Mouse (Mus musculus) heart, adult 11 months (tissue): ENCODE data around the gene Cpne2.

ENCODE experiments used
- DNase-seq: peaks from one replicate; pipeline ENCODE4 v3.0.0; 2022

Gene Cpne2

GRCm38 (mm10) chr8:94537456-94537855, 4.7 kb downstream of the Cpne2 start:
- DNase-seq: peak; percentile 95

- no peak for DNase-seq
These were observed 7.2 kb downstream of the Cpne2 start for GRCm38 (mm10) chr8:94540025-94540424.

GRCm38 (mm10) chr8:94540889-94541795, 8.4 kb downstream of the Cpne2 start:
- no peak for DNase-seq

- DNase-seq: no peak
These were observed 11.2 kb downstream of the Cpne2 start for GRCm38 (mm10) chr8:94543981-94544380.

- DNase-seq: no peak
These were observed 16.3 kb downstream of the Cpne2 start for GRCm38 (mm10) chr8:94549041-94549440.

DNA sequence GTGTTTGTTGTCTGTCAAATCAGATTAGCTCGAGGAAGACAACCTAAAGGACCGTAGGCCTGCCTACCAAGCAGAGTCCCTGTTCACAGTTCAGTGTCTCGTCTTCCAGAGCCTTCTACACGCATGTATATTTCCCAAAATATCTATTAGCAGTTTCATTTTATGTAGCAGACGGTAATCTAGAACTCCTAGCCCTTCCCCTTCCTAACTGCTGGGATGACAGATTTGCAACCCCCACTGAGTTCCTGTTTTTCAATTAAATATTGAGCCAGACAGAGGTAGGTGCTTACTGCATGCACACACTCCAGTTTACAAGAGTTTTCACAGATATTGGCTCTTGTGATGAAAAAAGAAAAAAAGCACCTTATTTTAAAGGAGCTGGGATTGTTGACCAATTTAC, 16.7 kb downstream of the Cpne2 start:
- DNase-seq: no peak

GRCm38 (mm10) chr8:94549998-94550397, 17.2 kb downstream of the Cpne2 start:
- peak; percentile 96 for DNase-seq

- peak; percentile 94 for DNase-seq
These were observed 19.0 kb downstream of the Cpne2 start for GRCm38 (mm10) chr8:94551471-94552422.

DNA sequence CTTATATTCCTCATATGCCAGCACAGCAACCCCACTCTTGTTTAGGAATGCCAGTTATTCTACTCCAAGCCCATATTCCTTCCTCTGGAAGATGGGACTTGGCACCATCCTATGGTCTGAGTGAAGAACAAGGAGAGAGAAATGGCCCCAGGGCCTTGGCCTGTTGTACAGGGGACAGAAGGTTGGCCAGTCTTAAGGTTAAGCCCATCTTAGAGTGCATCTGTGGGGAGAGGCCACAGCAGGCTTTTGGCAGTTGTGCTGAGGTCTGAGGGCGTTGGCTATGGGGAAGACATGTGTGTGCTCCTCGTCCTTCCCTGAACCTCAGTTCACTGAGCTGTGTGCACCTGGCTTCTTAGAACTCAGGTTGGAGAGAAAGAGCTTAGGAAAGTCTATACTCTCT, 19.9 kb downstream of the Cpne2 start:
- DNase-seq: no peak

GRCm38 (mm10) chr8:94557281-94557680, 24.5 kb downstream of the Cpne2 start:
- DNase-seq: no peak

GRCm38 (mm10) chr8:94561256-94561655, 28.5 kb downstream of the Cpne2 start:
- no peak for DNase-seq

- no peak for DNase-seq
These were observed 31.6 kb downstream of the Cpne2 start for GRCm38 (mm10) chr8:94564421-94564820.

DNA sequence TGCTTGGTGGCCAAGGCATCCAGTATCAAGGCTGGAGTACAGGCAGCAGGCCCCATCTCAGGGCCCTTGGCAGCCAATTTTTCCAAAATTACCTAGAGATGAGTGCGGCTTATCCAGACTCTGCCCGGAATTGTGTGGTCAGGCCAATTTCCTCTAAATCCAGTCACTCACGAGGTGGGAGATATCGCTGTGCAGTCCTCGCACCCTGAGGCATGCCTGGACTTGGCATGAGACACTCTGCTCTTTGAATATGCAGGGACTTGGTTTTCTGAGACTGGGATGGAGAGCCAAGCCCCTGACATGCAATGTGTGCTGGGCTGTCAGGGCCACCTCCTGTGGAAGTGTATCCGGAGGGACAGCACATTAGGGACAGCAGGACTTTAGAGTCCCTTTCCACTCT, 33.2 kb downstream of the Cpne2 start:
- DNase-seq: no peak

DNA sequence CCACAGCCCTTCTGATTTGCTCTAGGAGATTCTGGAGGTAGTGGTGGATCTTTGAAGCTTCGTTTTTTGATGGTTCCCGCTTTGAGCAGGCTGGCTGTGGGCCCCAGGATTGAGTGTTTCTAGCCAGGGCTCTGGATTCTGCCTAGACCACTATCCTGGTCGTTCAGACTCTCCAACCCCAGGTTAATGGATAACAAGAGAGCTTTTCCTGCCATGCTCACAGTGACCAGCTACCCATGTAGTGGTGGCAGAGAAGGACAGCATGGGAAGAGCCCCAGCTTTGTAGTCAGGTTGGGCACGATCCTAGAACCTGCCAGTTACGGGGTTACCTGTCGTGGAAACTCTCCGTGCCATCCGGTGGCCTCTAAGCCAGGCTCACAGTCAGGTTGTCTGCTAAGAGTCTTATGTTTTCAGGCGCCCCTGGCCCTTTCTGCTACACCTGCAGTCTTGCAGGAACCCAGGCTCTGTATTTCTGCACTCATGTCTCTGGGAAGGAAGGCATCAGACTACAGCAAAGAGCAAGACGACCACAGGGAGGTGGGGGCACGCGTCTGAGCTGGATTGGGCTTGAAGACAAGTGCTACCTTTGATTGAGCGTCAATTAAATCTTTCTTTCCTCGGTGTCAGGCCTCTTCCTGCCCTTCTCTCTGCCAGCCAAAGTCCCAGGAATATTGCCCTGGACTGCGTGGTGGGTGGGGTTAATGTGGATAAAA, 33.8 kb downstream of the Cpne2 start:
- no peak for DNase-seq

DNA sequence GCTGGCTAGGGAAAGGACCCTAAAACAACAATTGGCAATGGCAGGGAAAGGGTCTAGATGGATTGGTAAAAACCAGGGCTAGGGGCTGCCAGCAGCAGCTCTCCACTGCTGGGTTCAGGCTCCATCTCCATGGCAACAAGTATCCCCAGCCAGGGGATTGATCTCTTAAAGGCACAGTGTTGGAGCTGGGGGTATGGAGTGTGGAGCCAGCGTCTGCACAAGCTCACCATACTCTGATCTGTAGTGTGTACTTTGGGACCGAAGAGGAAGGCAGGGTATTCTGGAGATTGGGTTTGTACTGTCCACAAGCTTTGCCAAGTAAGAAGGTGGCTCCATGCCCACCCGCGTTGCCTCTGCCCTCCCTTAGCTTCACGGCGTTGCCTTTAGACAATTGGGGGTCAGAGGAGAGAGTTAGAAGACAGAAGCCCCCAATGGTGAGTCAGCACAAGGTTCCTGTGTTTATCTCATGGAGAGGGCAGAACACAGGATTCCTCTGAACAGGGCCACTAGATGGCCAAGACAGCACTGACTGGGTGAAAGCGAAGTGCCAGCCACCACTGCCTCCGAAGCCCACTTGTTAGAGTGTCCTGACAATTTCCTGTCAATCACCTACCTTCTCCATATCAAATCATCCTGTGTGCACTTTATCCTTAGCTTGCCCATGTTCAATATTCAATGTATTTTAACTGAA, 34.5 kb downstream of the Cpne2 start:
- no peak for DNase-seq

DNA sequence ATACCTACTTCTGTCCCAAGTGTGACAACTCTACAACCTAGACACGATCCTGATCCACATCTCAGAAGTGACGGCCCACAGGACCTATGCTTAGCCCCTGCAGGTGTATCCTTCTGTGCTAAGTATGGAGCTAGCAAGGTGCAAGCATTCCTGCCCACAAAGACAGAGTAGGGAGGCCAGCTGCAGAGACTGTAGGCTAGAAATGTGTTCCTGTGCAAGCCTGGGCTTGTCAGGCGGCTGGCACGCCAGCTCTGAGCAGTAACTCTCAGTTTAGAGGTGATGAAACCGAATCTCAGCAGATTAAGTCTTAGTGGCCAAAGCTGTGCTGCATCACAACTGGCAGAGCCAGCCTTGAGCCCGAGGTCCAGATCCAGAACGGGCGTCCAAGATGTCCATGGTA, 35.3 kb downstream of the Cpne2 start:
- DNase-seq: no peak

DNA sequence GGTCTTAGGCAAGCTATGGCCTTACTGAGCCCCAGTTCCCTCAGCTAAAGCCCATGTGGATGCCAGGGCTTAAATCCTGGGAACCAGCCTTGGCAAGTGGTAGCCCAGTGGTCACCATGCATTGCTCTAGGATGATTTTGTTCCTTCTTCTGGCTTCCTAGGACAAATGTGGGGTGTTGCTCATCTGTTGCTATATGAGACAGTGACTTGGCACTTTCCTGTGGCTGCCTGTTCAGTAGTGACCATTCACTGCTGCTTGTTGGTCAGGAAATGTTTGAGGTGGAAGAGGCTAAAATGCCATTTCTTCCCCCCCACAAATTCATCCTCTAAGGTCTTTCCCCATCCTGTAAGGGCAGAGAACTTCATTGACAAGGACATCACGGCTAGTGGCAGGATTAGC, 36.6 kb downstream of the Cpne2 start:
- no peak for DNase-seq

DNA sequence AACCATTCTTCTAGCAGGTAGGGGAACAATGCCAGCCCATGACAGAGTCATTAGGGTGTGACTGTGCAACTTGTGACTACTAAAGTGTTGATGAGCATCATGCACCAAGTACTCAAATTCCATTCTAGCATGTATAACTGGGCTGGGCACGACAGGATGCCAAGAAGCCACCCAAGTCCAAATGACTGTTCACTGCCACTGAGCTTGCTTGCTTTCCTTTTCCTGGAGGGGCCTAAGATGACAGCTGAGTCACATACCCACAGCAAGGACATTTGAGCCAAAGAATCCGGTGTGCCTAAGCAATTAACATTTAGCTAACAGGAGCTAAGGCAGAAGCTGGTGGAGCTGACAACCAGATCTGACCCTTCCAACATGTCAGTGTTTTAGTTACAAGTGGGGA, 39.1 kb downstream of the Cpne2 start:
- DNase-seq: no peak

DNA sequence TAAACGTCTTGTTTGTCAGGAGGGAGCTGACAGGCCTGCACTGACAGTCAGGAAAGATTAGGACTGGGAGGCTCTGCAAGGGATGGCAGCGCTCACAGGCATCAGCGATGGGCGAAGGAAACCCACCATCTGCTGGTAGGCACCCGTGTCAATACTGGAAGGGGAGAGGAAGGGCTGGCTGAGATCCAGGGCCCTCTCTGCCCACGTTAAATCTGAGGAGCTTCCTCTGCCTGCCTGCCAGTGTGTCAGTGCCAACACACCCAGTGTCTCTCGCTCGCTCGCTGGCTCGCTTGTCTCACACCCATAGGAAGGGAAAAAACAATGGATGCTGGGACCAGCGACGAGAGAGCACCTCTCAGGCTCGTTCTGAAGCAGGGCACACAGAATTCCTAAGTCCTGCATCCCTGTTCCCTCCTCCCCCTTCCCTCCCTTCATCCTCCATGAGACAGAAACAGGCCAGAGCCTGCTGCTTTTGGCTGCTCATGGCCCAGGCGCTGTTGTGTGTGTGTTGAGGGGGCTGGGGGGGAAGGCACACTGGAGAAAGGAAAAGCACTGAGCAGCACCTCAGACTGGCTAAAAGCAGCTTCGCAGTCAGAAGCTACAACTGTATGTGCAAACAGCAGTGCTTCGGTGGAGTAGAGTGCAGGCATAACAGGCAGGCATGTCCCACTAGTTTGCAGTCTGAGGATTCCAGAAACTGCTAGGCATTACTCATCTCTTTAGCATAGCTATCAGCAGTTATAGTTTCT, 41.5 kb downstream of the Cpne2 start:
- DNase-seq: no peak

DNA sequence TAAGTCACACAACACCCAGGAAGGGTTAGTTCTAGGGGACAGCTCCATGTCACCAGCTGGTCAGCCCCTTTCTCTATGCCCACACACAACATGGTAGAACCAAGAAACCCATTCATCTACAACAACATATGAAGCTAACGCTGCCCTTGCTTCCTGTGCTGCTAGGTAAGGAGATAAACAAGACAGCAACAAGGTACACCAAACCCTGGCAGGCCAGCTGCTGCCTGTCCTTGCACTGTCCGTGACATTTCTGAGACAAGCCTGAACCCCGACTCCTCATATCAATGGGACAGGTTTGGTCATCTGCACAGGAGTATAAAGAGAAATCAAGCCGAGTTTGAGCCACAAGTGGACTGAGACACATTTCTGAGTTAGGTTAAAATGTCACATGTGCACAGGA, 42.4 kb downstream of the Cpne2 start:
- DNase-seq: no peak

DNA sequence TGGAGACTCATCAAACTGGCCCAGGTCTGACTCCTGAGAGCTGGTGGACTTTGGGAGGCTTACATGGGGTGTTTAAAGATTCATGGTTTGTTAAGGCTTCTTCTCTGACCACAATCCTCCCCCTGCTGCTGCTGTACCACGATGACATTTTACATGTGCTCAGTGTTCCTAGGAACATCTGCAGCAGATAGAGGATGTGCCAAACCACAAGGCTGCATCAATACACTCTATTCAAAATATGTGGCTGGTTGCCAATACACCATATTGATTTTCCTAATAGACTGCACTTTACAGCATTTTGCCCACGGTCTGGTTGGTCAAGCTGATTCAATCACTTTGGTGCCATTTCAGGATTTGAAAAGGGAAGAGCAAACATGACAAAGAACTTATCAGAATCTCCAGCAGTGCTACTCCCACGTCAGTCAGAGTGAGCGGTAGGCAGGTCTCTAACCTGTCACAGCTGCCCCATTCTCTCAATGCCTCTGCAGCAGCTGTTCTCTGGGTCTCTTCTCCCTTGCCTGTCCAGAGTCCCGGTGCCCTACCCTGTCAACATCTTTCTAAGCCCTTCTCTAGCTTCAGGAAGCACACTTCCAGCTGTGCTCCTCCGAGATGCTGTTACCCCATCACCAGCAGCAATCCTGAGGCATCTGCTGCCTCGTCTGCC, 49.2 kb downstream of the Cpne2 start:
- peak; percentile 86 for DNase-seq
